Mouse (Mus musculus): ENCODE results near the gene Neb.

DNA sequence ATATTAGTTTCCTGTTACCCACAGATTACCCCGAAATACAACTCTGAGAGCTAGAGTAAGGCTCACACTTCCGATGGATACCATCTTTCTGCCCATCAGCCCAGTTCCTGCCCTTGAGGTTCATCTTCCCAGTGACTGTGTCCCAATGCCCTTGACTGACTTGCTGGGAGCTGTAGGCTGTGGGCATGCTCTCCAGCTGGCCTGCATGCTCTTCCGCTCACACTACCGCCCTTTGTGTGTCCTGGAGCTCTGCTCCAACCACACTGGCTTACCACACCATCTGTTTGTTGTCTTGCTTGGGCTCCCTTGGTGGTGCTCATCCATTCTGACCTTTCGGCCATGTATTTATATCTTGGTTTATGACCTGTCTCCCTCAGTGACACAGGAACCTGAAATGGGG is 10.6 kb downstream of the Neb start:
- TF ChIP-seq CTCF (IDR thresholded peaks at IDR 0.05 in 2 of 3, conservative IDR thresholded peaks at IDR 0.05 in 1 of 3; ENCODE audit: control insufficient read depth in 1 of 3, insufficient read depth in 1 of 3, low read depth in 2 of 3, low read length in 3 of 3, poor library complexity in 1 of 3, severe bottlenecking in 1 of 3) (no peak), JUND (IDR thresholded peaks at IDR 0.05; ENCODE audit: low read depth, low read length) (no peak), EP300 (IDR thresholded peaks at IDR 0.05; ENCODE audit: low read depth in 1 of 2, low read length in 2 of 2) (no peak), ZC3H11A (IDR thresholded peaks at IDR 0.05; ENCODE audit: low read depth, low read length) (no peak), CHD2 (IDR thresholded peaks at IDR 0.05; ENCODE audit: low read length) (no peak)

Data from MEL (cell line).